Mouse (Mus musculus): ENCODE results near the gene Tcl1b1. TPM values are rescaled to one million over a fixed set of nuclear protein-coding genes. Genes with fewer than 3 reads are reported as not detected.
"Not testable (repeated sequence)": the region's sequence is repeated elsewhere in the genome, so short reads cannot be mapped to it uniquely, and the experiment has no call there.

The Tcl1b1 gene
- total RNA-seq, 2 experiments from 2014 or later: not detected

DNA sequence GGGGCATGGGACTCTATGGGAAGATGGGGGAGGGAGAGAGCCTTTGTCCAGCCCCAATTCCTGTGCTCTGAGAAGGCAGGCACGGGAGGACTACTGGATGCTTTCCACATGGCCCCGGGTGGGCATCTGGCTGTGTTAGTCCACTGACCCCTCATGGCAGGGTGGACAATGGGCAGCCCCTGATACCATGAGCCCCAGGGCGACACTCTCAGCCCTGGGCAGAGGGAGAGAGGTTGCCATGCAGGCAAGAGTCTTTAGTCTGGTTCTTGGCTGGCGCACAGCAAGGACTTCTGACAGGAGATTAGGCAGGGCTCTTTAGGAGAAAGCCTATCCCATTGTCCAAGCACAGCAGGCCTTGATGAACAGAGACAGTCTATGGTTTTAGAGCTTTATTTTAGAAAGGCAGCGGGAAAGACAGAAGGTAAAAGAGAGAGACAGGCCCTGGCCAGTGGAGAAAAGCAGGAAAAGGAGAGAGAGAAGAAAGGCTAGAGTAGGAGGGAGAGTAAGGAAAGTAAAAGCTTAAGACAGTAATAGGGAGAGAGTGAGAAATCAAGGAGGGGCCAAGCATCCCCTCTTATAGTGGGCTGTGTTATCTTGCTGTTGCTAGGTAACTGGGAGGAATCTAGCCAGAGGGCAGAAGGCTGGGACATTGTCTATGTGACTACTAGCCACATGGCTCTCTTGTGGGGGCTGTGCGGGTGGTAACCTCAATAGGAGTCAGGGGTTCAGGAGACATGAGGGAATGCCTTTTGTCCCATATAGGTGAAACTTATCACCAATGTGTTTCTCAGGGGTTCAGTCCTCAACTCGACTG is 40.4 kb downstream of the Tcl1b1 start:
- DNase-seq: not testable (repeated sequence)

DNA sequence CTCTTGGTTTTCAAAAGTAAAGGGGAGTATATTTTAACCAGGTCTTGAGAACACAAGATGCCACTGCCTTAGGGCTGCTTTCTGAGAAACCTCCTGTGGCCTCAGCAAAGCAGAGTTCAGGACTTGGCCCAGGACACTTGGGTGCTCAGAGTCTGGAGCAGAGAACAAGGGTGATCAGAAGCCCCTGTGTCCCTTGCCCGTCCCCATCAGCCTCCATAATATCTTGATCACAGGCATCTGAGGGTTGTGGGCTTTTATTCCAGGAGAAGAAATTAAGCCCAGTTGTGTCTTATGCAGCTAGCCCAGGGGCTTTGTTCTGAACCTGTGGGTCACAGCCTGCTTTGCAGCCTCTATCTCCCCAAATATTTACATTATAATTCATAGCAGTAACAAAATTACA is 42.2 kb downstream of the Tcl1b1 start, which contains the start of gene Tcl1b4:
Tcl1b4 (plus strand) TSS at position 301 of the 400 bp plus-strand sequence.
- DNase-seq: not testable (repeated sequence)

DNA sequence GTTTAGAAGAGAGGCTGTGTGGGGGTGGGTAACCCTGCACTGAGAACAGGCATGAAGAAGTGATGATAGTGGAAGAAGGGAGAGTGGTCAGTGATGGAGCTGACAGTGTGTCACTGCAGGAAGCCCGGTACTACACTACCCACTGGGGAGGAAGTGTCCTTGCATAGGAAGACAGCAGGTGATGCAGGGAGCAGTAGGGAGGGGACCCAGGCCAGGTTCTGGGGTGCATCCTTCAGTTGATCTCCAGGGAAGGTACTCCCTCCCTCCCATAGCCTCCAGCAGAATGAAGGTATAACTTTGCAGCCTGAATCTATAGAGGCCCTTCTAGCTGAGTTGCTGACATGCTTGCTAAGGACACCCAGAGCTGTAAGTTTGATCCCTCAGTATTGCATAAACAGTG is 47.6 kb downstream of the Tcl1b1 start:
- DNase-seq: no peak

DNA sequence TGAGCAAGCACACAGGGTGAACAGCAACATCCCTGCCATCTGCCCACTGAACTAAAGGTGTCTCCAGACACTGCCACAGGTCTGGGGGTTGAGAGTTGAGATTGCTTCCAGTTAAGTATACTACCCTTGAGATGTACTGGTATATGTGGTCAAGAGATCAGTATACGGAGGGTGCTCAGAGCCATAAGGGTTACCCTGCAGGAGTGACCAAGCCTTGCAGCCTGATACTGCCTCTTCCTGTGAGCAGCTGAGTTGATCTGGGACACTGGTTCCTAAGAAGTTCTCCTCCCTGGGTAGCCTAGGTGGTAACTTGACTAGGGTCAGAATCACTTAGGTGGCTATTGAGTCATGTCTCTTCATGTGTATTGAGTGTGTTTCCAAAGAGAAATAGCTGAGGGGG is 49.0 kb downstream of the Tcl1b1 start:
- no peak for DNase-seq

DNA sequence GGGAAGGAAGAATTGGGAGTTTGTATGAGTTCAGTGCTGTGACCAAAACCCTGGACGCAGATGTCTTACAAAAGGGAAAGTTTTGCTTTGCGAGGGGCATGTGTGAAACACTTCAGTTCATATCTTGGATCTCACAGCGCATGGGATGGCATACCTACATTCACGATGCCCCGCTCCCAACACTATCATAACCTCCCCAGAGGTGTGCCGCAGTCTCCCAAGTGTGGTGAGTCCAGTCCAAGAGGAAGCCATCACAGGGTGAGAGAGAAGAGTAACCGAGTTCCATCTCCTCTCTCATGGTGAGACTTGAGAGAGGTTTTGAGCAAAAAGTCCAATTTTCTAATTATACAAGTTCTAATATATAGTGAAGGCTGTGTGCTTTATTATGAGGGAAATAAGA is 49.7 kb downstream of the Tcl1b1 start:
- DNase-seq: no peak

Other genes with a start within 250 kb of the Tcl1b1 start
- 1 to 10 TPM; 3.2 to 4.6 TPM for gene Syne3, start 149.9 kb upstream of the Tcl1b1 start, total RNA-seq (2021)
- 10 to 100 TPM; 63.5 to 64.9 TPM for gene Glrx5, start 127.0 kb upstream of the Tcl1b1 start, total RNA-seq (2021)
- not detected for gene Tcl1b2, start 13.7 kb upstream of the Tcl1b1 start, total RNA-seq (2021)
- gene Tcl1b5, start 16.7 kb downstream of the Tcl1b1 start, total RNA-seq (2021): not detected
- not detected for gene Tcl1b3, start 31.4 kb downstream of the Tcl1b1 start, total RNA-seq (2021)
- not detected for gene Tcl1b4, start 42.3 kb downstream of the Tcl1b1 start, total RNA-seq (2021)
- not detected for gene Tcl1, start 63.1 kb downstream of the Tcl1b1 start, total RNA-seq (2021)
- gene Tunar, start 174.2 kb downstream of the Tcl1b1 start, total RNA-seq (2021): not detected

Measured in gastrocnemius, postnatal 25 days (tissue).